Mouse (Mus musculus) limb, embryonic 10.5 days (tissue): ENCODE data around the gene Fcf1. TPM values are rescaled to one million over a fixed set of nuclear protein-coding genes. Genes with fewer than 3 reads are reported as not detected.

Experiments
- polyA plus RNA-seq: library from polyadenylated mRNA; unstranded; fragments of >200 nt; fragmentation: Nextera tagmentation; extraction: Ambion mirVana; gene quantifications from 2 replicates; pipeline ENCODE4 v1.2.1, GENCODE M21; 2016

Gene Fcf1
- polyA plus RNA-seq, 1 experiment from 2014 or later: 170 TPM

Other genes with a start within 250 kb of the Fcf1 start
- 55.9 and 62.5 TPM in 2 replicates for gene Npc2, start 197.7 kb upstream of the Fcf1 start, polyA plus RNA-seq
- gene Isca2, start 197.6 kb upstream of the Fcf1 start, polyA plus RNA-seq: 118 and 137 TPM in 2 replicates
- gene Ltbp2, start 94.4 kb upstream of the Fcf1 start, polyA plus RNA-seq: 0.03 TPM in 1 of 2 replicates, not detected in the other
- gene Arel1, start within 50 bp of the Fcf1 start, polyA plus RNA-seq: 15.7 and 16.8 TPM in 2 replicates
- 35.8 and 36.6 TPM in 2 replicates for gene Ylpm1, start 25.4 kb downstream of the Fcf1 start, polyA plus RNA-seq
- gene Prox2, start 139.9 kb downstream of the Fcf1 start, polyA plus RNA-seq: 2.4 and 2.7 TPM in 2 replicates
- 116 and 123 TPM in 2 replicates for gene Dlst, start 139.9 kb downstream of the Fcf1 start, polyA plus RNA-seq
- 0.39 and 0.45 TPM in 2 replicates for gene Rps6kl1, start 180.4 kb downstream of the Fcf1 start, polyA plus RNA-seq
- gene Pgf, start 206.9 kb downstream of the Fcf1 start, polyA plus RNA-seq: 6.9 and 9.6 TPM in 2 replicates
- gene Eif2b2, start 248.6 kb downstream of the Fcf1 start, polyA plus RNA-seq: 126 and 133 TPM in 2 replicates